Mouse (Mus musculus) liver, embryonic 15.5 days (tissue): ENCODE data around the gene Rarres2. TPM values are rescaled to one million over a fixed set of nuclear protein-coding genes. Genes with fewer than 3 reads are reported as not detected.

ENCODE experiments used
- polyA plus RNA-seq: library from polyadenylated mRNA; unstranded; fragments of >200 nt; fragmentation: Nextera tagmentation; extraction: Ambion mirVana; gene quantifications from 2 replicates; pipeline ENCODE4 v1.2.1, GENCODE M21; 2015

Gene Rarres2
- polyA plus RNA-seq, 1 experiment from 2014 or later, result 34.4 TPM

Other genes starting within 250 kb of the Rarres2 start
- 1.6 and 1.8 TPM in 2 replicates for gene Krba1, start 177.2 kb downstream of the Rarres2 start, polyA plus RNA-seq
- gene Zfp467, start 127.0 kb downstream of the Rarres2 start, polyA plus RNA-seq, result 2.7 and 2.9 TPM in 2 replicates
- gene Sspo, start 124.6 kb downstream of the Rarres2 start, polyA plus RNA-seq, result 0.03 TPM in 1 of 2 replicates, not detected in the other
- gene Atp6v0e2, start 35.2 kb downstream of the Rarres2 start, polyA plus RNA-seq, result 1.2 and 1.3 TPM in 2 replicates
- gene Lrrc61, start 18.0 kb downstream of the Rarres2 start, polyA plus RNA-seq, result 2.0 and 2.5 TPM in 2 replicates
- gene Gm45021, start 16.8 kb upstream of the Rarres2 start, polyA plus RNA-seq, result not detected in 2 replicates
- gene Repin1, start 21.1 kb upstream of the Rarres2 start, polyA plus RNA-seq, result 9.9 and 12.4 TPM in 2 replicates
- not detected in 2 replicates for gene Gm44965, start 21.2 kb upstream of the Rarres2 start, polyA plus RNA-seq
- 1.7 and 1.9 TPM in 2 replicates for gene Zfp775, start 29.3 kb upstream of the Rarres2 start, polyA plus RNA-seq
- 0.18 and 0.24 TPM in 2 replicates for gene AI854703, start 54.0 kb upstream of the Rarres2 start, polyA plus RNA-seq
- 0.81 and 0.92 TPM in 2 replicates for gene Gimap8, start 74.4 kb upstream of the Rarres2 start, polyA plus RNA-seq
- gene Gimap9, start 103.3 kb upstream of the Rarres2 start, polyA plus RNA-seq, result 7.5 and 9.5 TPM in 2 replicates
- gene Gimap4, start 111.8 kb upstream of the Rarres2 start, polyA plus RNA-seq, result 10.3 and 10.8 TPM in 2 replicates
- gene Gimap6, start 135.4 kb upstream of the Rarres2 start, polyA plus RNA-seq, result 7.9 and 9.0 TPM in 2 replicates
- 0.97 TPM in 1 of 2 replicates, not detected in the other for gene Gm28053, start 145.8 kb upstream of the Rarres2 start, polyA plus RNA-seq
- 0.07 TPM in 1 of 2 replicates, not detected in the other for gene Gimap7, start 145.8 kb upstream of the Rarres2 start, polyA plus RNA-seq
- gene Gimap1, start 166.3 kb upstream of the Rarres2 start, polyA plus RNA-seq, result 5.4 and 6.8 TPM in 2 replicates
- 2.7 and 3.1 TPM in 2 replicates for gene Gimap5, start 173.4 kb upstream of the Rarres2 start, polyA plus RNA-seq
- gene Gimap3, start 198.1 kb upstream of the Rarres2 start, polyA plus RNA-seq, result 0.05 and 0.30 TPM in 2 replicates